Comparison of ENCODE assay signal across 11 mouse cellular contexts in the genomic region with DNA sequence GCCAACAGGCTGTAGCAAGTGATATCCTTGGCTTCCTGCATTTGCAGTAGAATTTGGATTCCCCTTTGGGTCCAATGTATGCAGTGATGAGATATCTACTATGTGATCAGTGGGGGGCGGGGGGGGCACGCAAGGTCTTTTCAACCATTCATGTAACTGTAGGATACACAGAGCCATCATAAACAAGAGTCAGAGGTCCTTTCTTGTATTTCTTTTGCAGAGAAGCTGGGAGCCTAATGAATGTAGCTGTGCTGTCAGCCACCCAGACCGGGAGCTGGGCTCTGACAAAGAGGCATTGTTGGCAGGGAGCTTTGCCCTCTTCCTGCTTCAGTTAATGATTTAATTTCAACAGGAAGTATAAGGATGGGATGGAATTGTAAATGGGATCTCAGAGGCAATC. TPM values are rescaled to one million over a fixed set of nuclear protein-coding genes. Genes with fewer than 3 reads are reported as not detected.
A peak's percentile ranks its signal among the peaks of the same experiment; 100 is the strongest.
DNase-seq lines count a peak whose midpoint lies in the region; ATAC-seq and TF ChIP-seq lines count a peak whose summit lies in the region.
"Had no signal": no experiment of that assay in that cellular context is flagged by ENCODE, and none has a peak within 500 bp of the region (broad histone marks: within the 10 kb centered on the region; RNA-seq: fewer than 3 reads in every experiment).

No protein-coding gene starts in this region.

- no peaks in the 10 kb centered on the region for H3K9me3 ChIP-seq in forebrain, embryonic 10.5 days
- no peaks in the 10 kb centered on the region for H3K9me3 ChIP-seq in intestine, postnatal 0 days (ENCODE audit: control insufficient read depth)
- H3K9me3 ChIP-seq in neural tube, embryonic 13.5 days, result no peaks in the 10 kb centered on the region; the same call in 1 of the 2 replicates

- no peaks in the 10 kb centered on the region for H3K27me3 ChIP-seq in forebrain, embryonic 10.5 days (ENCODE audit: poor library complexity, severe bottlenecking)
- H3K27me3 ChIP-seq in intestine, postnatal 0 days (replicated peaks; ENCODE audit: control insufficient read depth, insufficient read depth, low read length), result no peaks in the 10 kb centered on the region
- no peaks in the 10 kb centered on the region for H3K27me3 ChIP-seq in neural tube, embryonic 13.5 days

- H3K36me3 ChIP-seq in forebrain, embryonic 10.5 days (replicated peaks), result peaks cover 3% of the 10 kb centered on the region; the same call in 1 of the 2 replicates
- H3K36me3 ChIP-seq in intestine, postnatal 0 days (ENCODE audit: control insufficient read depth, insufficient read depth), result peaks cover 11% of the 10 kb centered on the region
- 0 out of 2 replicates have a peak, but pooled peaks cover 7% of the 10 kb centered on the region for H3K36me3 ChIP-seq in neural tube, embryonic 13.5 days

- peak; percentile 49 for DNase-seq in embryo, embryonic 10 days (ENCODE audit: low spot score)
- DNase-seq in embryo, embryonic 9.5 days (ENCODE audit: extremely low spot score), result no peak
- DNase-seq in forebrain, embryonic 10.5 days (ENCODE audit: extremely low spot score, low spot score), result no peak
- DNase-seq in right cerebral cortex, postnatal 36 days (ENCODE audit: low spot score in 2 of 2), result no peak
- no peak for DNase-seq in thymus, postnatal 4 days
- DNase-seq: gastrocnemius, postnatal 25 days; kidney, adult 8-10 months; thymus, postnatal 25 days had no signal

- H3K4me2 ChIP-seq in intestine, postnatal 0 days (replicated peaks; ENCODE audit: low read depth), result no peak overlapping the region
- no peak overlapping the region for H3K4me2 ChIP-seq in neural tube, embryonic 13.5 days

- H3K27ac ChIP-seq in forebrain, embryonic 10.5 days, result peak overlapping the region; percentile 53
- H3K27ac ChIP-seq in intestine, postnatal 0 days (ENCODE audit: low read depth, low read length), result peak overlapping the region; percentile 6; the same call in 1 of the 2 replicates
- H3K27ac ChIP-seq in neural tube, embryonic 13.5 days (replicated peaks), result peak overlapping the region; percentile 64

- peak; percentile 57 for ATAC-seq in intestine, postnatal 0 days
- ATAC-seq in neural tube, embryonic 13.5 days (ENCODE audit: low read depth), result no peak
- ATAC-seq in megakaryocyte-erythroid progenitor cell, adult 5-6 weeks (replicated peaks; ENCODE audit: low FRiP score, low TSS enrichment, poor library complexity, severe bottlenecking), result no peak

- peaks cover 36% of the 10 kb centered on the region for H3K4me1 ChIP-seq in forebrain, embryonic 10.5 days
- H3K4me1 ChIP-seq in intestine, postnatal 0 days (replicated peaks; ENCODE audit: control insufficient read depth, insufficient read depth, low read length), result 0 out of 2 replicates have a peak, but pooled peaks cover 6% of the 10 kb centered on the region
- peaks cover 27% of the 10 kb centered on the region for H3K4me1 ChIP-seq in neural tube, embryonic 13.5 days (replicated peaks)

- no peak overlapping the region for H3K4me3 ChIP-seq in forebrain, embryonic 10.5 days
- H3K4me3 ChIP-seq in intestine, postnatal 0 days (ENCODE audit: low read depth, low read length), result no peak overlapping the region
- H3K4me3 ChIP-seq in neural tube, embryonic 13.5 days, result no peak overlapping the region

- no peak overlapping the region for H3K9ac ChIP-seq in intestine, postnatal 0 days (ENCODE audit: low read depth, low read length)
- no peak overlapping the region for H3K9ac ChIP-seq in neural tube, embryonic 13.5 days

- 30% methylated on average over 3 of the region's 3 CpGs for WGBS in forebrain, embryonic 10.5 days
- 31% methylated on average over 3 of the region's 3 CpGs for WGBS in intestine, postnatal 0 days
- WGBS in neural tube, embryonic 13.5 days, result 17% methylated on average over 3 of the region's 3 CpGs

- no peak for TF ChIP-seq CTCF in intestine, postnatal 0 days (IDR thresholded peaks at IDR 0.05; ENCODE audit: low read depth)

RNA-seq across cellular contexts. Expression of a gene that starts 52.7 kb away (rescaled TPM):
- polyA plus RNA-seq in forebrain, embryonic 10.5 days (2016; fragmentation: Nextera tagmentation; extraction: Ambion mirVana), result 34.8 and 35.0 TPM in 2 replicates
- polyA plus RNA-seq in intestine, postnatal 0 days (2015; fragmentation: Nextera tagmentation; extraction: Ambion mirVana), result 15.6 and 17.2 TPM in 2 replicates
- polyA plus RNA-seq in neural tube, embryonic 13.5 days (2015; fragmentation: Nextera tagmentation; extraction: Ambion mirVana), result 44.3 and 46.2 TPM in 2 replicates
- total RNA-seq in megakaryocyte-erythroid progenitor cell, adult 5-6 weeks (2014; fragmentation: Nextera tagmentation), result 35.0 and 46.2 TPM in 2 replicates
- total RNA-seq in megakaryocyte-erythroid progenitor cell, adult 5-6 weeks (2017), result 39.4 and 49.5 TPM in 2 replicates

Comparison
In these comparisons a context has a peak if more than half of its experiments do, and no peak if none do; other contexts are left out.
1. H3K27ac ChIP-seq: peak in every context shown above with its lines; median percentile 64 in neural tube, embryonic 13.5 days; 53 in forebrain, embryonic 10.5 days; 6 in intestine, postnatal 0 days.